Mouse (Mus musculus): ENCODE results near the gene Tmem223. TPM values are rescaled to one million over a fixed set of nuclear protein-coding genes. Genes with fewer than 3 reads are reported as not detected.

Gene Tmem223
- 197 and 215 TPM in 2 replicates for polyA plus RNA-seq (2015; fragmentation: Nextera tagmentation; extraction: Ambion mirVana)

DNA sequence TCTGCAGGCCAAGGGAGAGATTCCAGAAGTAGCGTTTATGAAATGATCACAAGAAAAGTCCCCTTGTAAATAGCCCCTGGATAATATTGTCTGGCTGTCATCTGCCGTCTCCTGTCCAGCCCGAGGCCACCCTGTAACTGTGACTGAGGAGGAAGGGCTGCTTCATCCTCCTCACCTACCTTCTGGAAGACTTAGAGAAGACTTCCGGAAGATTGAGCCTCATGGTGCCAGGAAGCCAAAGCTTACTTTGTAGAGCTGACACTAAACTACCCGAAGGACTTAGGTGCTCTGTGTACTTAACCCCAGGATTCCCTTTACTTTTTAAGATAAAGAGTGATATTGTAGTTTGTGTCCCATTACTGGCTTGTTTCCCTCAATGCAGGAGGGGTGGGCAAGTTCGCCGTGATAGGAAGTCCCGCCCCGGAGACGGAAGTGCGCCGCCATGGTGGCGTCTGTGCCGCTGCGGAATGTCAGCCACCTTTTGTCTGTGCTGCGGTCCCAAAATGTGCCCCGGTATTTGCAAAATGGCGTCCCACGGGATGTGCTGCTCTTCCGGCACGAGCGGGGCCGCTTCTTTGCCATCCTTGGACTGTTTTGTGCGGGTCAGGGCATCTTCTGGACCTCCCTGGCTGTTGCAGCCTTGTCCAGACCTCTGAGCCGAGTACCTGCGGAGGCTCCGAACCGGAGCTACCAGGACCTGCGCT lies at the start of gene Tmem223:
Tmem223 (plus strand) TSS at position 430 of the 704 bp plus-strand sequence.
- 20% methylated on average over 29 of the region's 29 CpGs for WGBS
- Histone ChIP-seq H3K36me3 (ENCODE audit: insufficient read depth, low read length) (peaks cover 48% of the 10 kb centered on the region), H3K4me3 (ENCODE audit: low read length) (peak within 1 kb of the TSS; percentile 91), H3K9me3 (ENCODE audit: low read length) (peaks cover under 1% of the 10 kb centered on the region; the same call in 1 of the 2 replicates), H3K9ac (replicated peaks; ENCODE audit: low read length) (peak within 1 kb of the TSS; percentile 90), H3K27ac (ENCODE audit: low read length) (peak within 1 kb of the TSS; percentile 94), H3K4me1 (ENCODE audit: insufficient read depth, low read length) (peaks cover 26% of the 10 kb centered on the region), H3K4me2 (replicated peaks; ENCODE audit: low read depth, low read length) (peak within 1 kb of the TSS; percentile 69), H3K27me3 (ENCODE audit: insufficient read depth, low read length) (no peaks in the 10 kb centered on the region)
- ATAC-seq (ENCODE audit: low FRiP score, low TSS enrichment): peak; percentile 32; the same call in 1 of the 2 replicates

GRCm38 (mm10) chr19:8721378-8721777 lies 49.4 kb upstream of the Tmem223 start:
- 71% methylated on average over 1 of the region's 1 CpGs for WGBS
- Histone ChIP-seq H3K4me1 (ENCODE audit: insufficient read depth, low read length) (peaks cover 28% of the 10 kb centered on the region), H3K9ac (replicated peaks; ENCODE audit: low read length) (peak overlapping the region; percentile 85; the same call in 1 of the 2 replicates), H3K4me3 (ENCODE audit: low read length) (no peak overlapping the region), H3K4me2 (replicated peaks; ENCODE audit: low read depth, low read length) (no peak overlapping the region), H3K27ac (ENCODE audit: low read length) (no peak overlapping the region), H3K9me3 (ENCODE audit: low read length) (no peaks in the 10 kb centered on the region), H3K36me3 (ENCODE audit: insufficient read depth, low read length) (peaks cover 21% of the 10 kb centered on the region), H3K27me3 (ENCODE audit: insufficient read depth, low read length) (no peaks in the 10 kb centered on the region)
- no peak for ATAC-seq (ENCODE audit: low FRiP score, low TSS enrichment)

GRCm38 (mm10) chr19:8722021-8722420 lies 48.8 kb upstream of the Tmem223 start:
- no peak for ATAC-seq (ENCODE audit: low FRiP score, low TSS enrichment)
- Histone ChIP-seq H3K27me3 (ENCODE audit: insufficient read depth, low read length) (no peaks in the 10 kb centered on the region), H3K36me3 (ENCODE audit: insufficient read depth, low read length) (peaks cover 28% of the 10 kb centered on the region), H3K9ac (replicated peaks; ENCODE audit: low read length) (peak overlapping the region; percentile 85), H3K9me3 (ENCODE audit: low read length) (no peaks in the 10 kb centered on the region), H3K4me2 (replicated peaks; ENCODE audit: low read depth, low read length) (peak overlapping the region; percentile 67), H3K4me3 (ENCODE audit: low read length) (peak overlapping the region; percentile 97), H3K27ac (ENCODE audit: low read length) (0 out of 2 replicates have a peak overlapping the region, but pooled peaks have one; percentile 31), H3K4me1 (ENCODE audit: insufficient read depth, low read length) (peaks cover 28% of the 10 kb centered on the region)
- WGBS: 40% methylated on average over 4 of the region's 4 CpGs

DNA sequence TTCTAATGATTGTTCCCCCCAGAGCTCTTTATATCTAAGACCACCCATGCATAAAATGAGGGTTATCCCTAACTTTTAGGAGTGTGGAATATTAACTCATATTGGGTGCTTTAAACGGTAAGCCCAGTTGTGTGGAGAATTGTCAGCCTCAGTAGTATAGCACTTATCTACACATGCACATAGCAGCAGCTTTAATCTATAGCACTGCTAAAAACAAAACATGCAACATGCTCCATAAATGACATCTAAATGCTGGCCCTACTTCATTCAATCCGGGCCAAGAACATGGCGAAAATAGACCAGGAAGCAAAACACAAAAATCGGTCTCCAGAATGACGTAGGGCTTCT lies 48.3 kb upstream of the Tmem223 start:
- no peaks in the 10 kb centered on the region for H3K9me3 ChIP-seq (ENCODE audit: low read length)
- H3K9ac ChIP-seq (replicated peaks; ENCODE audit: low read length): peak overlapping the region; percentile 85
- peak; percentile 4; the same call in 1 of the 2 replicates for ATAC-seq (ENCODE audit: low FRiP score, low TSS enrichment)
- no peaks in the 10 kb centered on the region for H3K27me3 ChIP-seq (ENCODE audit: insufficient read depth, low read length)
- peaks cover 28% of the 10 kb centered on the region for H3K36me3 ChIP-seq (ENCODE audit: insufficient read depth, low read length)
- WGBS: under 1% methylated on average over 5 of the region's 5 CpGs
- peak overlapping the region; percentile 95 for H3K27ac ChIP-seq (ENCODE audit: low read length)
- H3K4me1 ChIP-seq (ENCODE audit: insufficient read depth, low read length): peaks cover 28% of the 10 kb centered on the region
- peak overlapping the region; percentile 97 for H3K4me3 ChIP-seq (ENCODE audit: low read length)
- peak overlapping the region; percentile 67 for H3K4me2 ChIP-seq (replicated peaks; ENCODE audit: low read depth, low read length)

GRCm38 (mm10) chr19:8722907-8723573 lies 47.8 kb upstream of the Tmem223 start, which contains the start of gene Slc3a2:
Gene Slc3a2, minus strand, starts transcription at chr19:8723369.
- peak within 1 kb of the TSS; percentile 95 for H3K27ac ChIP-seq (ENCODE audit: low read length)
- peak within 1 kb of the TSS; percentile 97 for H3K4me3 ChIP-seq (ENCODE audit: low read length)
- H3K36me3 ChIP-seq (ENCODE audit: insufficient read depth, low read length): peaks cover 28% of the 10 kb centered on the region
- peak; percentile 95 for ATAC-seq (ENCODE audit: low FRiP score, low TSS enrichment)
- H3K4me1 ChIP-seq (ENCODE audit: insufficient read depth, low read length): peaks cover 28% of the 10 kb centered on the region
- peak within 1 kb of the TSS; percentile 98 for H3K9ac ChIP-seq (replicated peaks; ENCODE audit: low read length)
- peak within 1 kb of the TSS; percentile 89 for H3K4me2 ChIP-seq (replicated peaks; ENCODE audit: low read depth, low read length)
- no peaks in the 10 kb centered on the region for H3K27me3 ChIP-seq (ENCODE audit: insufficient read depth, low read length)
- no peaks in the 10 kb centered on the region for H3K9me3 ChIP-seq (ENCODE audit: low read length)
- WGBS: under 1% methylated on average over 50 of the region's 50 CpGs

DNA sequence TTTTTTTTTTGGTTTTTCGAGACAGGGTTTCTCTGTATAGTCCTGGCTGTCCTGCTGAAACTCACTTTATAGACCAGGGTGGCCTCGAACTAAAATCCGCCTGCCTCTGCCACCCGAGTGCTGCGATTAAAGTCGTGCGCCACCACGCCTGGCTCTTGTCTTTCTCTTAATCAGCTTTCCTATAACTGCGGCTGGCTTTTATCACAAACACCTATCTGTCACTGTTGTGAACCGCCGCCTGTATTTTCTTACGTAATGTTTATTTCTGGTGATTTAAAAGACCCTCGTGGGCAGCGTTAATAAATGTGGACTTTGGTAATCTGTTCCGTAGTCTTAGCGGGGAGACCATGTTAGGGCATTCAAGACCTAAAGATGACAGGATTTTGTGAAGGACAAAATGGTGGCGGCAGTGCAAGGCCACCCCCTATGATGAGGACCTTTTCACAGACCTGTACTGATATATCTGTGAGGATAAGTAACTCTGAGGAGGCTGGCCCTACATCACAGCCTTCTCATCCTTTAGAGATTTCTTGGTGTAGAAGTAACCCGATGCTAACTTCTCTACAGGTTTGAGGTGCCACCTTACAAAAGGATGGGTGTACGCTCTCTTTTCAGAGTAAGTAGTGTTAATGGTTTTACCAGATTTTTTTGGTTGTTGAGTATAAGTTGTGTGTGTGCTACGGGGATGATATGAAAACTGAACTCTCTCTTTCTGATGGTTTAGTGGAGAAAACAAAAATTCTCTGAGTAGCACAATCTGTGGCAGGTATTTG lies 47.0 kb upstream of the Tmem223 start:
- WGBS: under 1% methylated on average over 20 of the region's 20 CpGs
- peak overlapping the region; percentile 97 for H3K4me3 ChIP-seq (ENCODE audit: low read length)
- H3K9me3 ChIP-seq (ENCODE audit: low read length): no peaks in the 10 kb centered on the region
- peaks cover 28% of the 10 kb centered on the region for H3K36me3 ChIP-seq (ENCODE audit: insufficient read depth, low read length)
- no peaks in the 10 kb centered on the region for H3K27me3 ChIP-seq (ENCODE audit: insufficient read depth, low read length)
- peaks cover 28% of the 10 kb centered on the region for H3K4me1 ChIP-seq (ENCODE audit: insufficient read depth, low read length)
- no peak for ATAC-seq (ENCODE audit: low FRiP score, low TSS enrichment)
- peak overlapping the region; percentile 93 for H3K27ac ChIP-seq (ENCODE audit: low read length)
- peak overlapping the region; percentile 89 for H3K4me2 ChIP-seq (replicated peaks; ENCODE audit: low read depth, low read length)
- H3K9ac ChIP-seq (replicated peaks; ENCODE audit: low read length): peak overlapping the region; percentile 98

DNA sequence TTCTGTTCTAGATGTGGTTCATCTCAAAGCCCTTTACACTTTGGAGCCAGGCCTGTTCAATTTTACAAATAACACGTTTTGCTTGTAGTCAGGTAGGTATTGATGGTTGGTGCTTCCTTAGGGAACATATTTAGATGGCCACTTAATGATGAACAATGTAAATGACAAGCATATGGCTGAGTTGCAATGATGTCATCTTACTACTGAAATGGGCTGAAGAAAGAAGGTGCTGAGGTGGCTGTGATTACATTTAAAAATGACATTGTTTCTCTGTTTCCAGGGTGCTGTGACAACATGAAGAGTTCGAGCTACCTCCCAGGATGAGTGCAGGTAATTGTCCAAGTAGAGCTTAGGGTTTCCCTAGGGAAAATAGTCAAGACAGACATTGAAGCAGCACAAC lies 46.4 kb upstream of the Tmem223 start:
- WGBS: 0% methylated on average over 2 of the region's 2 CpGs

DNA sequence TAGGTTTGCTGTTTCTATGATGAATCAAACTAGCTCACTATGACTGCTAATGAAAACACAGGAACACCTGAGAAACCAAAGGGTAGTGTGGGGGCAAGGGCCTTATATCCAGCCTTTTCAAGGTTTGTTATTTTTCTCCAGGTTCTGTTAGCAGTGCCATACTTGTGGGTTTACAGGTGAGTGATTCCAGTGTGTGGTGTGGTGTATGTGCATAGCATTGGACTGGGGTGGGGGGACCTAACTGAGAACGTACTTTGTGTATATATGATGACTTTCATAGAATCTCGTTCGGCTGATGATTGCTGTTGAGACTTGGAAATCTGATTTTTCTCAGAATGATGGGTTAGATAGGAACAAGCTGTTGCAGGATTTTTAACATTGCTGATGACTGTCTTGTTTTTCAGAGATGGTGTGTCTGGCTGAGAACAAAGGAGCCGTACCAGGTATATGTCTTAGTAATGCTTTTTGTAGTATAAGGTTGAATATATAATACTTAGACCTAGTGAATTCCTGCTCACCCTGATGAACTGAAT lies 45.6 kb upstream of the Tmem223 start:
- H3K4me2 ChIP-seq (replicated peaks; ENCODE audit: low read depth, low read length): peak overlapping the region; percentile 89
- peak overlapping the region; percentile 97 for H3K4me3 ChIP-seq (ENCODE audit: low read length)
- peak overlapping the region; percentile 98 for H3K9ac ChIP-seq (replicated peaks; ENCODE audit: low read length)
- H3K27me3 ChIP-seq (ENCODE audit: insufficient read depth, low read length): no peaks in the 10 kb centered on the region
- peak overlapping the region; percentile 93; the same call in 1 of the 2 replicates for H3K27ac ChIP-seq (ENCODE audit: low read length)
- H3K36me3 ChIP-seq (ENCODE audit: insufficient read depth, low read length): peaks cover 28% of the 10 kb centered on the region
- WGBS: 40% methylated on average over 4 of the region's 4 CpGs
- peaks cover 28% of the 10 kb centered on the region for H3K4me1 ChIP-seq (ENCODE audit: insufficient read depth, low read length)
- ATAC-seq (ENCODE audit: low FRiP score, low TSS enrichment): no peak
- H3K9me3 ChIP-seq (ENCODE audit: low read length): no peaks in the 10 kb centered on the region

More for the DNA sequence above, 46.4 kb upstream of the Tmem223 start:
- Histone ChIP-seq H3K4me3 (ENCODE audit: low read length) (peak overlapping the region; percentile 97), H3K9ac (replicated peaks; ENCODE audit: low read length) (peak overlapping the region; percentile 98), H3K4me1 (ENCODE audit: insufficient read depth, low read length) (peaks cover 28% of the 10 kb centered on the region), H3K27ac (ENCODE audit: low read length) (peak overlapping the region; percentile 93), H3K4me2 (replicated peaks; ENCODE audit: low read depth, low read length) (peak overlapping the region; percentile 89), H3K9me3 (ENCODE audit: low read length) (no peaks in the 10 kb centered on the region), H3K36me3 (ENCODE audit: insufficient read depth, low read length) (peaks cover 28% of the 10 kb centered on the region), H3K27me3 (ENCODE audit: insufficient read depth, low read length) (no peaks in the 10 kb centered on the region)
- ATAC-seq (ENCODE audit: low FRiP score, low TSS enrichment): no peak

DNA sequence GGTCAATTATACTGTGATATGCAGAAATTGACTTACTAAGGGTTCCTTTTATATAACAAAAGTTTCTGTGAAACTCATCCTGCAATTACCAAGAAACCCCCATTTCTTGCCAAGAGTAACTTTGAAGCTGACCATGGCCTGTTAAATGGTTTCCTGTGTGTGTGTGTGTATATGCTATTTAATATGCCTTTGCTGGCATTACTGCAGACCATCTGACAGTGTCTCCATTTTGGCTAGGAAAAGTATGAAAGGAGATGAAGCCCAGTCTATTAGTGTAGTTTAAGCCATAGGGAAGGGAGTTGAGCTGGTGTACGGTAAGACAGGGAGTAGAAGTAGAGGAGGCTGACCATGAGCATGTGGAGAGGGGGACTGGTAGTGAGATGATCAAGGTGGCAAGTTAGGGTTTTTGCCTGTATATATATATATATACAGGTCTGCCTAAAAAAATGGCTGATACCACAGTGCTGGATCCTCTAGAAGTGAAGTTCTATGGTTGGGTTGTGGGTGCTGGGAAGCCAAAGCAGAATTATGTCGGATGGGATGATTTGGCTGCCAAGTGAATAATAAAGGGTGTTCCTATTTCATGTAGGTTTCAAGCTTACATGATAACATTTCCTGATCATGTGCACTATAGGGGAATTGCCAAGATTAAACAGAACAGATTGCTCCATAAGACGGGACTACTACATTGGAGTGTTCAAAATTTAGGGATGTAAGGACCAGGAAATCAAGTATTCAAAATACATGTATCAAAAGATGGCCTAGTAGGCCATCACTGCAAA lies 44.0 kb upstream of the Tmem223 start:
- no peak for ATAC-seq (ENCODE audit: low FRiP score, low TSS enrichment)
- no peaks in the 10 kb centered on the region for H3K27me3 ChIP-seq (ENCODE audit: insufficient read depth, low read length)
- H3K4me2 ChIP-seq (replicated peaks; ENCODE audit: low read depth, low read length): no peak overlapping the region
- H3K9me3 ChIP-seq (ENCODE audit: low read length): no peaks in the 10 kb centered on the region
- H3K36me3 ChIP-seq (ENCODE audit: insufficient read depth, low read length): peaks cover 28% of the 10 kb centered on the region
- H3K9ac ChIP-seq (replicated peaks; ENCODE audit: low read length): no peak overlapping the region
- 0 out of 2 replicates have a peak overlapping the region, but pooled peaks have one; percentile 7 for H3K27ac ChIP-seq (ENCODE audit: low read length)
- H3K4me3 ChIP-seq (ENCODE audit: low read length): no peak overlapping the region
- H3K4me1 ChIP-seq (ENCODE audit: insufficient read depth, low read length): peaks cover 24% of the 10 kb centered on the region
- 19% methylated on average over 3 of the region's 3 CpGs for WGBS

All from kidney, embryonic 16.5 days (tissue).